Mouse (Mus musculus): Measurements from ENCODE around the gene Fam71e1.

DNA sequence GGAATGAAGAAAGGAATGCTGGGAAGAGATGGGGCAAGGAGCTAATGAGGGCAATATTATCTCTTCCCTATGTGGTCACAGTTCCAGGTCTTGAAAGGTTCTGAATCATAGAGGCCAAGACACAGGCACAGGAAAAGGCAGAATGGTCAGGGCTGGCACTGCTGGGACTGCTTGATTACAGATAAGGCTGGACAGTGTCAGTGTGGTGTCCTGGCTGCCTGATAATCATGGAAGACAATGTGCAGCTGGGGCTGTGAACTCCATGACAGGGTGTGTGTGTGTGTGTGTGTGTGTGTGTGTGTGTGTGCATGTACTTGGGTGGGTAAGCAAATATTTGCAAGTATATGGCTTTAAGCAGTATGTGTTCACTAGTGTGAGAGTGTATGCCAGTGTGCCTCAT lies 11.1 kb downstream of the Fam71e1 start:
- TF ChIP-seq POLR2A (IDR thresholded peaks at IDR 0.05; ENCODE audit: low read depth, low read length) (no peak), CTCF (IDR thresholded peaks at IDR 0.05; ENCODE audit: extremely low read depth, insufficient read depth, insufficient read length, insufficient replicate concordance) (no peak)

All from spleen, adult 2 months (tissue).